In the genomic region with DNA sequence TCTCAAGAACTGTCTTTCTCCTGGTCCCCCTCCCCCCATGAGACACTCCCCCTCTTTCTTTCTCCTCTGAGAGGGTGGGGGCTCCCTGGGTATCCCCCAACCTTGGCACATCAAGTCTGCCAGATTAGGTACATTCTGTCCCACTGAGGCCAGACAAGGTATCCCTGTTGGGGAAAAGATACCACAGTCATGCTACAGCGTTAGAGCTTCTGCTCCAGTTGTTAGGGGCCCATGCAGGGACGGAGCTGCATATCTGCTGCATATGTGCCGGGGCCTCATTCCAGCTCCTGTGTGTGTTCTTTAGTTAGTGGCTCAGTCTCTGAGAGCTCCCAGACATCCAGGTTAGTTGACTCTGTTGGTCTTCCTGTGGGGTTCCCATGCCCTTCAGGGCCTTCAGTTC, we compare ENCODE assay signal across 20 mouse cellular contexts. TPM values are rescaled to one million over a fixed set of nuclear protein-coding genes. Genes with fewer than 3 reads are reported as not detected.
"Had no signal": no experiment of that assay in that cellular context is flagged by ENCODE, and none has a peak within 500 bp of the region (broad histone marks: within the 10 kb centered on the region; RNA-seq: fewer than 3 reads in every experiment).

No protein-coding gene starts in this region.

- DNase-seq: kidney, adult 18-20 months; kidney, postnatal 10 days; kidney, postnatal 4 days; lung, postnatal 14 days; right cerebral cortex, postnatal 14 days; thymus, adult 2 months; thymus, postnatal 25 days had no signal

- H3K9ac ChIP-seq: limb, embryonic 15.5 days; lung, embryonic 15.5 days; neural tube, embryonic 13.5 days; stomach, embryonic 15.5 days had no signal

- H3K4me1 ChIP-seq: limb, embryonic 15.5 days had no signal

- H3K27me3 ChIP-seq: neural tube, embryonic 13.5 days; stomach, embryonic 15.5 days had no signal

- ATAC-seq: midbrain, embryonic 16.5 days had no signal

- H3K27ac ChIP-seq: left cerebral cortex, adult 2 months; limb, embryonic 15.5 days; lung, embryonic 15.5 days; macrophage; neural tube, embryonic 13.5 days; stomach, embryonic 15.5 days had no signal

- H3K36me3 ChIP-seq: limb, embryonic 15.5 days; lung, embryonic 15.5 days; neural tube, embryonic 13.5 days; stomach, embryonic 15.5 days had no signal

- H3K9me3 ChIP-seq: limb, embryonic 15.5 days; lung, embryonic 15.5 days; megakaryocyte, embryonic 14.5 days; neural tube, embryonic 13.5 days; stomach, embryonic 15.5 days had no signal

- H3K4me2 ChIP-seq: limb, embryonic 15.5 days; lung, embryonic 15.5 days; midbrain, embryonic 11.5 days; neural tube, embryonic 13.5 days; stomach, embryonic 15.5 days had no signal

- H3K4me3 ChIP-seq: left cerebral cortex, adult 2 months; limb, embryonic 15.5 days; lung, embryonic 15.5 days; megakaryocyte, embryonic 14.5 days; neural tube, embryonic 13.5 days; stomach, embryonic 15.5 days had no signal

RNA-seq across cellular contexts. Expression of gene Adra2b, which starts 11.1 kb away (rescaled TPM):
- polyA plus RNA-seq: macrophage had no signal

RNA-seq across cellular contexts. Expression of gene Astl, which starts 35.7 kb away (rescaled TPM):
- polyA plus RNA-seq: kidney, embryonic 14.5 days; limb, embryonic 11.5 days; lung, embryonic 15.5 days; macrophage; midbrain, embryonic 11.5 days; midbrain, embryonic 16.5 days; neural tube, embryonic 13.5 days; stomach, embryonic 15.5 days; testis, adult 2 months; urinary bladder, adult 2 months had no signal

RNA-seq across cellular contexts. Expression of gene Gpat2, which starts 50.9 kb away (rescaled TPM):
- polyA plus RNA-seq: limb, embryonic 11.5 days; macrophage had no signal
